Mouse (Mus musculus): ENCODE data around the gene Galnt6. TPM values are rescaled to one million over a fixed set of nuclear protein-coding genes. Genes with fewer than 3 reads are reported as not detected.

Galnt6 gene
- total RNA-seq (2023; ENCODE audit: inconsistent age) = 25.6 to 28.5 TPM (median 28.0 TPM) in 4 replicates

DNA sequence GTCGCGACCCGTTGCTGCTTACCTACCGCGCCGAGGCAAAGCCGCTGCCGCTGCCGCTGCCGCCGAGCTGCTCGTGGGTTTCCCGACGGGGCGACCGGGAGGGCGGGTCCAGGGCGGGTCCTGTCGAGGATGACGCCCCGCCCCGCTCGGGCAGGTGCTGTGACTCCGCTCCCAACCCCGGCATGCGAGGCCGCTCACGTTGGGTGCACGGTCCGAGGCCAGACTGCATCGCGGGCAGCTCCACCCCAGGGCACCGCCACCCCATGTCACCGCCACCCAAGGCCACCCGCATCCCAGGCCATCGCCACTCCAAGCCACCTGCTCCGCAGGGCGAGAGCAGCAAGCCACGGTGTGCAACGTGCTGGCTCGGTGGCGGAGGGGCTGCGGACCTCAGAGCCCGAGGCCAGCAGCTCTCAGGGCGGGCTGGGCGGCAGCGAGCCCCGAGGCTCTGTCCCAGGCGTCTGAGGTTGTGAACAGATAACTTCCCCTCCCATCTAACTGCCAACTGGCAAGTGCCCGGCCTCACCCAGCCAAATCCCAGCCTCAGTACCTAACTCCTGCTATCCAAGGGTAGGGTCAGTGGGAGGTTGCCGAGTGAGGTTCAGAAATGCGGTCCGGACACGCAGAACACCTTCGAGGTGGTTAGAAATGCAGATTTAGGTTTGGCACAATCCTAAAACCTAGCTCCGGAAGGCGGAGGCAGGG is at the start of gene Galnt6:
Gene Galnt6, minus strand, starts transcription at position 96 of the 705 bp plus-strand sequence.

GRCm38 (mm10) chr15:100761419-100762185 is 32.4 kb upstream of the Galnt6 start, which contains the start of gene Slc4a8:
Gene Slc4a8 (plus strand): TSS chr15:100761747.

GRCm38 (mm10) chr15:100687430-100687971 is 41.7 kb downstream of the Galnt6 start, which contains the start of gene Cela1:
Gene Cela1 (minus strand): TSS chr15:100687921.

GRCm38 (mm10) chr15:100669337-100669736 is 59.8 kb downstream of the Galnt6 start, which contains the start of gene Bin2:
Gene Bin2 (minus strand): TSS chr15:100669553.

Other genes starting within 250 kb of the Galnt6 start
- 4.5 to 5.4 TPM (median 4.8 TPM) in 4 replicates for gene Csrnp2, start 233.9 kb downstream of the Galnt6 start, total RNA-seq (2023; ENCODE audit: inconsistent age)
- gene Tfcp2, start 177.4 kb downstream of the Galnt6 start, total RNA-seq (2023; ENCODE audit: inconsistent age) = 7.4 to 11.2 TPM (median 10.6 TPM) in 4 replicates
- 63.3 to 71.9 TPM (median 66.7 TPM) in 4 replicates for gene Pou6f1, start 129.4 kb downstream of the Galnt6 start, total RNA-seq (2023; ENCODE audit: inconsistent age)
- 518 to 607 TPM (median 587 TPM) in 4 replicates for gene Dazap2, start 114.0 kb downstream of the Galnt6 start, total RNA-seq (2023; ENCODE audit: inconsistent age)
- 12.1 to 19.1 TPM (median 14.6 TPM) in 4 replicates for gene Smagp, start 92.4 kb downstream of the Galnt6 start, total RNA-seq (2023; ENCODE audit: inconsistent age)
- gene Bin2, start 59.8 kb downstream of the Galnt6 start, total RNA-seq (2023; ENCODE audit: inconsistent age) = 169 to 175 TPM (median 173 TPM) in 4 replicates
- gene Cela1, start 41.5 kb downstream of the Galnt6 start, total RNA-seq (2023; ENCODE audit: inconsistent age) = 1.8 to 4.0 TPM in 2 of 4 replicates, not detected in the others
- gene Slc4a8, start 32.4 kb upstream of the Galnt6 start, total RNA-seq (2023; ENCODE audit: inconsistent age) = 9.0 to 10.8 TPM (median 9.7 TPM) in 4 replicates
- gene Scn8a, start 140.5 kb upstream of the Galnt6 start, total RNA-seq (2023; ENCODE audit: inconsistent age) = 1.5 to 2.5 TPM (median 2.0 TPM) in 4 replicates